Mouse (Mus musculus) adrenal gland, adult 18-20 months (tissue): ENCODE measurements around the gene Ctla2b. TPM values are rescaled to one million over a fixed set of nuclear protein-coding genes. Genes with fewer than 3 reads are reported as not detected.
A peak's percentile ranks its signal among the peaks of the same experiment; 100 is the strongest.
"Not testable (repeated sequence)": the region's sequence is repeated elsewhere in the genome, so short reads cannot be mapped to it uniquely, and the experiment has no call there.

Experiments used
- DNase-seq, 2 experiments: peaks; one replicate each; pipeline ENCODE4 v3.0.0; 2021 to 2022; ENCODE audit warnings: low spot score in 2 of 2
- long read RNA-seq, 2 experiments: library from polyadenylated mRNA; stranded (forward); transcript quantifications; one replicate each; pipeline ENCODE4 v2.0.0; 2021
- total RNA-seq, 2 experiments: library from RNA; stranded (reverse); gene quantifications; 1 replicate in 1 of 2; 2 replicates in 1 of 2; pipeline ENCODE4 v1.2.3; 2021

Ctla2b gene
- total RNA-seq: 1 to 10 TPM; 4.4 to 6.2 TPM
- long read RNA-seq, experiment 1, partial matches to known transcripts: 0 of 1 reads
- long read RNA-seq, experiment 1, other reads (novel, unspliced or antisense): 0 of 1 reads
- long read RNA-seq, experiment 2, partial matches to known transcripts: 0 of 2 reads
- long read RNA-seq, experiment 2, other reads (novel, unspliced or antisense): 0 of 2 reads

DNA sequence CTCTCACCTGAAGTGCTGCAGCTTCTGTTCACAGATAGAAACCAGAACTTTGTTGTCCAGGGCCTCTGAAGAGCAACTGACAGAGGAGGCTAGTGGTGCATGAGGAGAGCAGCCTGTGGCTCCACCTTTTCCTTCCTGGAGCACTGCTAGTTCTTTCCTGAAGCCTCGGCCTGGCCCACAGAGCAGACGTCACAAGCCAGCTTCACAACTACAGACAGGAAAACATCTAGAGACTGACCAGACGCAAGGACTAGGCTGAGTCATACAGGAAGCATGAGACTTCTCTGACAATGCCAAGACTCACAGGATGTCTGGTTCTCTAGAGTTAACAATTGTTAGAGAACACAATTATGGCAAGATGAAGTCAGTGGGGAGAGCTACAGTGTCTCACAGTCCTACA lies at the start of gene Ctla2b:
TSS of gene Ctla2b (minus strand) at position 120 of the 400 bp plus-strand sequence.
- peak in 1 of 2 experiments; percentile 34 for DNase-seq

DNA sequence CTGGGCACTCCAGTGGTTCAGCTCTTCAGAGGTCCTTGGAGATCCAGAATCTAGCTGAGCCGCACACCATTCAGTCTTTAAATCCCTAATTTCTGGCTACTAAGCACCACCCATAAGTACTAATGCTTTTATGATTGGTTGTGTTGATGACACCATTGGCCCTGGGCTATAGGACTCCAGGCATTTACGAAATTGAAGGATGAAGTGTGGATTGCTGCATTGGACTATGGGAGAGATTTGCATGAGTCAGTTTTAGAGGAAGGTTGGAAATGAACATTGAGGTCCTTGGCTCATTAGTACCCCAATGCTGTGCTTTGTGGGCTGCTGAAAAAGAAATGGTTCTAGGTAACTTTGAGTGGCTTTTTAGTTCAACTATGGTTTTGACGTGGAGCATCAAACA lies 44.6 kb upstream of the Ctla2b start, which contains the start of gene Tpbpa:
TSS of gene Tpbpa (minus strand) at position 101 of the 400 bp plus-strand sequence.
- DNase-seq: not testable (repeated sequence)

DNA sequence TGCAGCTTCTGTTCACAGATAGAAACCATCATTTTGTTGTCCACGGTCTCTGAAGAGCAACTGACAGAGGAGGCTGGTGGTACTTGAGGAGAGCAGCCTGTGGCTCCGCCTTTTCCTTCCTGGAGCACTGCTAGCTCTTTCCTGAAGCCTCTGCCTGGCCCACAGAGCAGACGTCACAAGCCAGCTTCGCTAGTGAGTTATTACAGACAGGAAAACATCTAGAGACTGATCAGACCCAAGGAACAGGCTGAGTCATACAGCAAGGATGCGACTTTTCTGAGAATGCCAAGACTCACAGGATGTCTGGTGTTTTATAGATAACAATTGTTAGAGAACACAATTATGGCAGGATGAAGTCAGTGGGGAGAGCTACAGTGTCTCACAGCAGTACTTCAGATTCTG lies 39.3 kb upstream of the Ctla2b start, which contains the start of the genes Gm49391 and Ctla2a:
TSS of gene Gm49391 (minus strand) at position 72 of the 402 bp plus-strand sequence.
TSS of gene Ctla2a (minus strand) at position 126 of the 402 bp plus-strand sequence.
- DNase-seq: peak in 1 of 2 experiments; percentile 26

DNA sequence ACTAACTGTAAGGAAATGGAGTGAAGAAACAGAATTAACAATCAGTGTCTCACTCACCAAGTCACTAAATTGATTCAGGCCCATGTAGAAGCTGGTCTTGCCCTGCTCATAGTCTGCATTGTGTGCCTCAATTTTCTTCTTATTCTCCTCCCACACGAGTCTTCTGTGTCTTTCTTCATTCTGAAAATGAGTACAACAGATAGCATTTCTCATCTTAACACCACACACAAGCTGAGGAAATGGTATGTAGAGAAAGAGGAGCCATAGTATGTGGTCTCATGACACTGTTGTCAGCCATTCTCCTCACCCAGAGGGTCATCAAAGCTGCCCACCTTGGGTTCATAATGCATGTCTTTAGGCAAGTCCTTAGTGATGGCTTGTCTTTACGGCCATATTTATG lies 38.2 kb upstream of the Ctla2b start, which contains the start of gene Gm49393:
TSS of gene Gm49393 (minus strand) at position 101 of the 400 bp plus-strand sequence.
- not testable (repeated sequence) for DNase-seq

DNA sequence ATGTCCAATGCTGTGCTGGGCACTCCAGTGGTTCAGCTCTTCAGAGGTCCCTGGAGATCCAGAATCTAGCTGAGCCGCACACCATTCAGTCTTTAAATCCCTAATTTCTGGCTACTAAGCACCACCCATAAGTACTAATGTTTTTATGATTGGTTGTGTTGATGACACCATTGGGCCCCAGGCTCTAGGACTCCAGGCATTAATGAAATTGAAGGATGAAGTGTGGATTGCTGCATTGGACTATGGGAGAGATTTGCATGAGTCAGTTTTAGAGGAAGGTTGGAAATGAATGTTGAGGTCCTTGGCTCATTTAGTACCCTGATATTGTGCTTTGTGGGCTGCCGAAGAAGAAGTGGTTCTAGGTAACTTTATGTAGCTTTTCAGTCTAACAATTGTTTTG lies 7.5 kb upstream of the Ctla2b start, which contains the start of gene Tpbpb:
TSS of gene Tpbpb (minus strand) at position 101 of the 400 bp plus-strand sequence.
- DNase-seq: not testable (repeated sequence)

DNA sequence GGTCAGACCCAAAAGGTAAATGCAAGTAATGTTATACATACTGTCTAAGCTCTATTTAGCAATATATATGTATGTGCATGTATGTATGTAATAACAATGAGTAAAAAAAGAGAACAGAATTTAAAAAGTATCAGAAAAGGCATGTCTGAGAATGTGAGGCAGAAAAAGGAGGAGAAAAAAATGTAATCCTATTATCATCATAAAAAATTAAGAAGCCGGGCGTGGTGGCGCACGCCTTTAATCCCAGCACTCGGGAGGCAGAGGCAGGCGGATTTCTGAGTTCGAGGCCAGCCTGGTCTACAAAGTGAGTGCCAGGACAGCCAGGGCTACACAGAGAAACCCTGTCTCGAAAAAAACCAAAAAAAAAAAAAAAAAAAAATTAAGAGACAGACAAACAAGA lies 453 bp downstream of the Ctla2b start, which contains the start of gene Gm49392:
TSS of gene Gm49392 (minus strand) at position 101 of the 400 bp plus-strand sequence.
- not testable (repeated sequence) for DNase-seq

DNA sequence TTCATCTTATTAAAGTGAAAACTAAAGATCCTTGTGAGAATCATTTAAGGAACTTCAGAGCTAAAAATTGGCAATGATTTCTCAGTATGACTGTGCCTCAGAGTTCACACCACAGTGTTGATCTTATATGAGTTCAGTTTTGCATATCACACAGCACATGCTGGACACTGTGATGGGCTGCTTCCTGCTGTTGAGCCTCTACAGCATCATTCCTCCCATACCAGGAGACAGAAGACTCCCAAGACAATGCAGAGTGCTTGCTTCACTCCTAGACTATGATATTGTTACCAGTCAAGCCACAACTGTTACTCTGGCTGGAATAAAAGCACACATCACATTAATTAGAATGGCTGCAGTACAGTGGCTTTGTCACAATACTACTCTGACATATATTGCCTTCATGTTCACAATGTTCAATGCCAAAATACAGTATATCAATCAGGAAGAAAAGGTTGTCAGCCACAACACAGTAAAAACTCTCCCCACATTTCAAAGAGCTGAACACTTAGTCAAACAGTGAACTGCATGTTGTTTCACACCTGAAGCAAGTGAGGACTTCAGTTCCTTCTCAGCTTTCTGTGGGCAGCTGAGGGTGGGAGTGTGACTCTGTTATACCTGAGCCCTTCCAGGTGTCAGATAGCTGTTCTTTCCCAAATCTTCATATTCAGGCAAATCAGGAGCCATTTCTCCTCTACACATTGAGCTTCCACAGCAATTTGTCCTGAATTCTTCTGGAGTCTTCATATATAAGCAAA lies 1.7 kb downstream of the Ctla2b start:
- DNase-seq: no peak

DNA sequence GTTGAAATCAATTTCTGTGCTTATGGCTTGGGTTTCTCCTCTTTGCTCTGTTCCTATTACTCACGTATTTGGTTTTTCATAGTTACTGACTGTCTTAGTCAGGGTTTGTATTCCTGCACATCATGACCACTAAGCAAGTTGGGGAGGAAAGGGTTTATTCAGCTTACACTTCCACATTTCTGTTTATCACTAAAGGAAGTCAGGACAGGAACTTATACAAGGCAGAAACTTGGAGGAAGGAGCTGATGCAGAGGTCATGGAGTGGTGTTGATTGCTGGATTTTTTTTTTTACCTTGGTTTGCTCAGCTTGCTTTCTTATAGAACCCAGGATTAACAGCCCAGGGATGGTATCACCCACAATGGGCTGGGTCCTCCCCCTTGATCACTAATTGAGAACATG lies 4.9 kb downstream of the Ctla2b start:
- DNase-seq: no peak

DNA sequence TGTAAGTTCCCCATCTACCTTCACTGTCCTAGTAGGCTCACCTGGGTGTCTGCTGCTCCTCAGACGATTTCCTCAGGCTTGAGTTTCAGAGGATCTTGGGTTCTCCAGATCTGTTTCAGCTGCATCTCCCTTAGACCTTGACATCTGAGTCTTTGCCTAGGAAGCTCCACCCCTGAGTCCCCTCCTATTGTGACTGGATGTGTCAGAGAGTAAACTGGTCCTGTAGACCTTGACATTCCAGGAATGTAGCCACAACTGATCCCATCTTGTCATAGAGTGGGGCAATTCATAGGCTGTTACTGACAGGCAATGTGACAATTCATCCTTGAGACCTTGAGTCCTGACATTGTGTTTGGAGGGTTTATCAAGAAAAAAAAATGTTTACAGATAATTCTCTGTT lies 33.0 kb downstream of the Ctla2b start, which contains the start of gene 4930486L24Rik:
TSS of gene 4930486L24Rik (minus strand) at position 195 of the 400 bp plus-strand sequence.
- peak in 1 of 2 experiments; percentile 17 for DNase-seq

DNA sequence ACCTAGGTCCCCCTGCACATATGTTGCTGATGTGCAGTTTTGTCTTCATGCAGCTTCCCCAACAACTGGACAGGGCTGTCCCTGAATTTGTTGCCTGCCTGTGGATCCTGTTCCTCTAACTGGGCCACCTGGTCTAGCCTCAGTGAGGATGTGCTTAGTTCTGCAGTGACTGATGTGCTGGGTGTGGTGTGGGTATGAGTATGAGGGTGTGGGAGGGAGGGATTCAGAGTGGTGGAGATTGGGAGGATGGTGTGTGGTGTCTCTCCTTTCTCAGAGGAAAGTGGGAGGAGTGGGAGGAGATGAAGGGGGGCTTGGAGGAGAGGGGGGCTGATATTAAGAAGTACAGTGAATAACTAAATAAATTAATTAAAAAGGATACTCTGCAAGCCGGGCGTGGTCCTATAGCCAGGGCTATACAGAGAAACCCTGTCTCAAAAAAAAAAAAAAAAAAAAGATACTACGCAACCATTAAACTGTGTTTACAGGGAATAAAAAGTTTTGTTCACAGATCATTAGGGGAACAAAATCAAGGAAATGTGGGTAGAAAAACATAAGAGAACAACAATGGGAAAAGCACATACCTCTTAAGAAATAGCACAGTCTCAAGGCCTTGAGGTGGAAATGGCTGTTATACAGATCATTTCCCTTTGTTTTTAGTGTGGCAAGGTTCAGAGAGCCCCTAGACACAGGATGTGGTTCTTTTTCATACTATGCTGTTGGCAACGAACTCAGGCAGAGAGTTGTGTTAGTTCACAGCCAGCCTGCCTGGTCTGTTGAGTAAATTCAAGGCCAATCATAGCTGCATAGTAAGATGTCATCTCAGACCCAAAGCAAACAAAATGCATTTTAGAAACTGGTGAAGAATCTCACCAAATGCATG lies 48.8 kb downstream of the Ctla2b start:
- DNase-seq: no peak

Other genes starting within 250 kb of the Ctla2b start
- gene BC051665, start 111.1 kb downstream of the Ctla2b start, total RNA-seq: not detected
- gene Ctsll3, start 94.6 kb downstream of the Ctla2b start, total RNA-seq: not detected
- 10 to 100 TPM in 1 of 2 experiments, under 1 TPM in 1; 0.77 to 49.1 TPM for gene 4930486L24Rik, start 33.0 kb downstream of the Ctla2b start, total RNA-seq
- under 1 TPM; 0.46 to 0.74 TPM for gene Gm49392, start 553 bp downstream of the Ctla2b start, total RNA-seq
- not detected for gene Tpbpb, start 7.4 kb upstream of the Ctla2b start, total RNA-seq
- not detected for gene Gm49393, start 38.1 kb upstream of the Ctla2b start, total RNA-seq
- 1 to 10 TPM; 2.0 to 2.2 TPM for gene Gm49391, start 39.1 kb upstream of the Ctla2b start, total RNA-seq
- 10 to 100 TPM; 33.0 to 41.6 TPM for gene Ctla2a, start 39.2 kb upstream of the Ctla2b start, total RNA-seq
- gene Tpbpa, start 44.5 kb upstream of the Ctla2b start, total RNA-seq: not detected
- under 1 TPM in 1 of 2 experiments, not detected in 1; 0.27 TPM for gene Ctsj, start 108.5 kb upstream of the Ctla2b start, total RNA-seq
- not detected for gene Ctsq, start 143.2 kb upstream of the Ctla2b start, total RNA-seq